Mouse (Mus musculus) spleen, adult 2 months (tissue): Measurements from ENCODE around the gene Prdm8.

Experiments
- CTCF ChIP-seq: fragments of 200-500 bp; IDR thresholded peaks from 2 replicates; pipeline ENCODE4 v1.5.1; 2011; ENCODE audit warnings: mild to moderate bottlenecking, inconsistent platforms; ENCODE audit not compliant: insufficient read depth, insufficient read length, insufficient replicate concordance; ENCODE audit errors: extremely low read depth
- POLR2A ChIP-seq: fragments of 200-500 bp; IDR thresholded peaks from 2 replicates; pipeline ENCODE4 v1.6.1; 2011; ENCODE audit warnings: low read depth, low read length, inconsistent platforms

DNA sequence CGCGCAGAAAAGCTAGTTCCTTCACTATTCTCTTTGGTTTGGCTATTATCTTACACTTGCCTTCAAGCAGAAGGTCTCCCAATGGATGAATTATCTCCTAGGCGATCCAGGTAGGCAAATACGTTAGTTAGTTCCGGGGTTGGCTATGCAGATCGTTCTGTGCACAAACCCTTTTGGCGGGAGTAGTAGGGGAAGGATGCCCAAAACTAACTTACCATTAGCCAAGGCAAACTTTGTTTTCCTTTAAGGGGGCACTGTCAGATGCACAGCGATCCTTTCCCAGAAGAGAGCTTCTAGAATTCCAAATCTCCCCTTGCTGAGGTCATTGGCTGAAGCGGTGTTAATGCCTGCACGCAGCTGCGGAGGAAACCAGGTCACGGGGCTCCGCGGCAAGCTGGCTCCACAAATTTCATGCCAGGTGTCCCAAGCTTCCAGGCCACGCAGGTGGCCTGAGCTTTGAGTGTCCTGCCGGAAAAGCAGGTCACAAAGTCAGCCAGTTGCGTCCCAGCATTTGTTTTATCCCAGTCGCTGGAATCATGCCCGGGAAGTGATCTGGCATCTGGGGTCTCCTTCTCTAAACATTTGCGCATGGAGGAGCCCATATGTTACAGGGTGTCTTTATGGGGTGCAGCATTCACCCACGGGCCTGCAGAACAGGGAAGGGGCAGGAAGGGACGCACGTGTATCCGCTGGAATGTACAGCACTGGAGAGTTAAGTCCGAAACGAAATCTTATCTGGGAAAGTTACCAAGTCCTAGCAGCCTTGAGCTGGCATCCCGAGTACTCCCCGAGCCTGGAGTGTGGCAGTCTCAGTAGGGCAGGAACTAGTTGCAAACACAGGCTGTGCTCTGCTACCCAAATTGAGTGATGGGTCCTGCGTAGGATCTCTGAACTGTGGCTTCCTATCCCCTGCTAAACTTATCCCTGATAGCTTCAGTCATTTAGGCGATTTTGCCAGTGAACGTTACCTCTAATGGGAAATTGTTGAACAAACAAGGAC, 22.5 kb downstream of the Prdm8 start:
- no peak for TF ChIP-seq CTCF
- no peak for TF ChIP-seq POLR2A
